Mouse (Mus musculus) liver, postnatal 0 days (tissue): Measurements from ENCODE around the gene Fndc3a. TPM values are rescaled to one million over a fixed set of nuclear protein-coding genes. Genes with fewer than 3 reads are reported as not detected.

ENCODE experiments used
- ATAC-seq: fragments of 200-750 bp; cut with Nextera tagmentation; 2 replicates; pipeline ENCODE4 v1.8.0; 2017; ENCODE audit warnings: mild to moderate bottlenecking, moderate library complexity
- DNase-seq: peaks from one replicate; pipeline ENCODE4 v3.0.0-alpha.2; 2016
- H3K27ac ChIP-seq: fragments of 300-500 bp; sonication (generic); 2 replicates; pipeline ENCODE4 v1.5.1; 2014; ENCODE audit warnings: antibody characterized with exemption, moderate library complexity, mild to moderate bottlenecking, low read depth
- H3K27me3 ChIP-seq: fragments of 300-500 bp; sonication (generic); 2 replicates; pipeline ENCODE4 v1.6.1; 2014; ENCODE audit warnings: low read length, control low read depth, mixed read lengths; ENCODE audit not compliant: insufficient read depth
- H3K36me3 ChIP-seq: fragments of 300-500 bp; sonication (generic); replicated peaks from 2 replicates; pipeline ENCODE4 v1.6.1; 2014; ENCODE audit warnings: mild to moderate bottlenecking, control low read depth, low read length, moderate library complexity, mixed read lengths; ENCODE audit not compliant: insufficient read depth
- H3K4me1 ChIP-seq: fragments of 300-500 bp; sonication (generic); 2 replicates; pipeline ENCODE4 v1.6.1; 2014; ENCODE audit warnings: antibody characterized with exemption, mild to moderate bottlenecking, control low read depth; ENCODE audit not compliant: insufficient read depth
- H3K4me2 ChIP-seq: fragments of 300-500 bp; sonication (generic); 2 replicates; pipeline ENCODE4 v1.6.1; 2014; ENCODE audit warnings: low read depth, mild to moderate bottlenecking, low read length, moderate library complexity, mixed read lengths
- H3K4me3 ChIP-seq: fragments of 300-500 bp; sonication (generic); 2 replicates; pipeline ENCODE4 v1.5.1; 2014; ENCODE audit warnings: low read depth, low read length
- H3K9ac ChIP-seq: fragments of 300-500 bp; sonication (generic); replicated peaks from 2 replicates; pipeline ENCODE4 v1.6.1; 2014; ENCODE audit warnings: mild to moderate bottlenecking, moderate library complexity
- H3K9me3 ChIP-seq: fragments of 300-500 bp; sonication (generic); 2 replicates; pipeline ENCODE4 v1.6.1; 2016; ENCODE audit warnings: mild to moderate bottlenecking, control low read depth, low read length, mixed read lengths
- CTCF ChIP-seq: sonication (generic); IDR thresholded peaks from 2 replicates; pipeline ENCODE4 v1.5.1; 2016; ENCODE audit warnings: antibody characterized with exemption, low read depth
- EP300 ChIP-seq: IDR thresholded peaks from 2 replicates; pipeline ENCODE4 v1.6.1; 2016; ENCODE audit warnings: antibody characterized with exemption, low read depth, mild to moderate bottlenecking
- WGBS: fragments of 180-500 bp; shearing (Covaris S2); extraction: QIAGEN DNeasy Blood & Tissue Kit; methylation state at CpG from one replicate; pipeline ENCODE4 v1.1.7; 2014; ENCODE audit not compliant: insufficient replicate concordance; 5-methylcytosine and 5-hydroxymethylcytosine counted together
- polyA plus RNA-seq: library from polyadenylated mRNA; unstranded; fragments of >200 nt; fragmentation: Nextera tagmentation; extraction: Ambion mirVana; gene quantifications from 2 replicates; pipeline ENCODE4 v1.2.1, GENCODE M21; 2015

The Fndc3a gene
- polyA plus RNA-seq, 1 experiment from 2014 or later = 11.9 TPM

- H3K4me3 ChIP-seq = no peak overlapping the region
- no peak overlapping the region for H3K9ac ChIP-seq
- no peak overlapping the region for H3K27ac ChIP-seq
- no peak for ATAC-seq
- no peaks in the 10 kb centered on the region for H3K27me3 ChIP-seq
- H3K36me3 ChIP-seq = no peaks in the 10 kb centered on the region
- H3K4me1 ChIP-seq = 0 out of 2 replicates have a peak, but pooled peaks cover 3% of the 10 kb centered on the region
- WGBS = 76% methylated on average over 8 of the region's 8 CpGs
- no peak for DNase-seq
- no peak overlapping the region for H3K4me2 ChIP-seq
- TF ChIP-seq EP300 (no peak), CTCF (no peak)
- H3K9me3 ChIP-seq = no peaks in the 10 kb centered on the region
These were observed 29.8 kb upstream of the Fndc3a start for GRCm38 (mm10) chr14:72739484-72740208.

GRCm38 (mm10) chr14:72738776-72739175, 29.0 kb upstream of the Fndc3a start:
- no peaks in the 10 kb centered on the region for H3K9me3 ChIP-seq
- H3K9ac ChIP-seq = no peak overlapping the region
- ATAC-seq = no peak
- 0 out of 2 replicates have a peak, but pooled peaks cover 3% of the 10 kb centered on the region for H3K4me1 ChIP-seq
- no peaks in the 10 kb centered on the region for H3K27me3 ChIP-seq
- H3K27ac ChIP-seq = no peak overlapping the region
- no peak for DNase-seq
- TF ChIP-seq EP300 (no peak), CTCF (no peak)
- 75% methylated on average over 4 of the region's 4 CpGs for WGBS
- no peaks in the 10 kb centered on the region for H3K36me3 ChIP-seq
- no peak overlapping the region for H3K4me2 ChIP-seq
- no peak overlapping the region for H3K4me3 ChIP-seq

- ATAC-seq (no peak), DNase-seq (no peak)
- Histone ChIP-seq H3K27me3 (no peaks in the 10 kb centered on the region), H3K4me3 (no peak overlapping the region), H3K27ac (no peak overlapping the region), H3K4me1 (0 out of 2 replicates have a peak, but pooled peaks cover 3% of the 10 kb centered on the region), H3K9me3 (no peaks in the 10 kb centered on the region), H3K4me2 (no peak overlapping the region), H3K9ac (no peak overlapping the region), H3K36me3 (no peaks in the 10 kb centered on the region)
- TF ChIP-seq CTCF (no peak), EP300 (no peak)
- 53% methylated on average over 4 of the region's 4 CpGs for WGBS
These were observed 28.4 kb upstream of the Fndc3a start for GRCm38 (mm10) chr14:72738217-72738616.

GRCm38 (mm10) chr14:72725865-72726264, 16.1 kb upstream of the Fndc3a start:
- no peak for ATAC-seq
- DNase-seq = no peak
- H3K27ac ChIP-seq = no peak overlapping the region
- no peak overlapping the region for H3K9ac ChIP-seq
- TF ChIP-seq CTCF (no peak), EP300 (no peak)
- H3K4me2 ChIP-seq = no peak overlapping the region
- H3K4me1 ChIP-seq = no peaks in the 10 kb centered on the region
- H3K4me3 ChIP-seq = no peak overlapping the region
- no peaks in the 10 kb centered on the region for H3K27me3 ChIP-seq
- no peaks in the 10 kb centered on the region for H3K9me3 ChIP-seq
- WGBS = 66% methylated on average over 3 of the region's 3 CpGs
- H3K36me3 ChIP-seq = no peaks in the 10 kb centered on the region

- Histone ChIP-seq H3K9me3 (no peaks in the 10 kb centered on the region), H3K4me2 (no peak overlapping the region), H3K4me1 (no peaks in the 10 kb centered on the region), H3K9ac (no peak overlapping the region), H3K27ac (no peak overlapping the region), H3K4me3 (no peak overlapping the region), H3K27me3 (no peaks in the 10 kb centered on the region), H3K36me3 (no peaks in the 10 kb centered on the region)
- DNase-seq (no peak), ATAC-seq (no peak)
- 59% methylated on average over 3 of the region's 3 CpGs for WGBS
- no peak for TF ChIP-seq EP300
- no peak for TF ChIP-seq CTCF
These were observed 12.7 kb upstream of the Fndc3a start for GRCm38 (mm10) chr14:72722274-72723053.

- Histone ChIP-seq H3K4me1 (no peaks in the 10 kb centered on the region), H3K27me3 (0 out of 2 replicates have a peak, but pooled peaks cover 5% of the 10 kb centered on the region), H3K4me3 (no peak overlapping the region), H3K9ac (no peak overlapping the region), H3K36me3 (no peaks in the 10 kb centered on the region), H3K4me2 (no peak overlapping the region), H3K27ac (no peak overlapping the region), H3K9me3 (no peaks in the 10 kb centered on the region)
- no peak for TF ChIP-seq CTCF
- ATAC-seq = no peak
- DNase-seq = no peak
- 76% methylated on average over 4 of the region's 4 CpGs for WGBS
These were observed 6.4 kb upstream of the Fndc3a start for GRCm38 (mm10) chr14:72716175-72716574.
